Mouse (Mus musculus): Measurements from ENCODE around the gene Ipo5.

GRCm38 (mm10) chr14:120870736-120871135, 40.3 kb upstream of the Ipo5 start:
- TF ChIP-seq CTCF (IDR thresholded peaks at IDR 0.05; ENCODE audit: control insufficient read depth, insufficient read depth, insufficient read length) = no peak
- TF ChIP-seq CEBPB (IDR thresholded peaks at IDR 0.05; ENCODE audit: low read depth) = no peak
- TF ChIP-seq MAX (IDR thresholded peaks at IDR 0.05) = no peak
- TF ChIP-seq USF1 (IDR thresholded peaks at IDR 0.05; ENCODE audit: low read depth) = no peak
- TF ChIP-seq MYOG (IDR thresholded peaks at IDR 0.05; ENCODE audit: control insufficient read depth, extremely low read depth, insufficient read length) = no peak
- TF ChIP-seq FOSL1 (IDR thresholded peaks at IDR 0.05; ENCODE audit: insufficient read depth, low read length, poor library complexity, severe bottlenecking) = no peak
- no peak for TF ChIP-seq MYOD1 (IDR thresholded peaks at IDR 0.05; ENCODE audit: control insufficient read depth, insufficient read length, low read depth)
